Mouse (Mus musculus): ENCODE results near the gene Gm4177.
"Not testable (repeated sequence)": the region's sequence is repeated elsewhere in the genome, so short reads cannot be mapped to it uniquely, and the experiment has no call there.

Gm4177 gene

DNA sequence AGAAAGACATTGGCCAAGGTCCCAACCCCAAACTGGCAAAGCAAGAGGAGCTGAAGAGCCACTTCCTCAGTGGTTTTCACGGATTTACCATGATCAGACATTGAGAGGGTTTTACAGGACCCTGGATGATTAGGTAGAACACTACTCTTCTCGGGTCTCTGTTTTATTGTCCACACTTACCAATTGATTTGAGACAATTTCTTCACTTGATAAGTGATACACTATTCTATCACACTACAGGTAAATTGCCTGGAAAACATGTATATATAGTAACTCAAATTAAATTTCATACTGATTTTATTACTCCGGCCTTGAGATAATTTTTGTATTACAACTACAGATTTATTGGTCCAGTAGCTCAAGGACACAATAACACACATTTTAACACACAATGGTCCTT is at the start of gene Gm4177:
TSS of gene Gm4177 (minus strand) at position 101 of the 400 bp plus-strand sequence.
- DNase-seq (ENCODE audit: low spot score in 2 of 2): not testable (repeated sequence)

DNA sequence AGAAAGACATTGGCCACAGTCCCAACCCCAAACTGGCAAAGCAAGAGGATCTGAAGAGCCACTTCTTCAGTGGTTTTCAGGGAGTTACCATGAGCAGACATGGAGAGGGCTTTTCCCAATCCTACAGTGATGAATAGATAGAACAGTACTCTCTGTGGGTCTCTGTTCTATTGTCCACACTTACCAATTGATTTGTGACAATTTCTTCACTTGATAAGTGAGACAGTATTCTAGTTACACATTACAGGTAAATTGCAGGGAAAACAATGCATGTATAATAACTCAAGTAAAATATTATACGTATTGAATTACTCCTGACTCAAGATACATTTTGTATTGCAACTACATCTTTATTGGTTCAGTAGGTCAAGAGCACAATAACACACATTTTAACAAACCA is 47.6 kb upstream of the Gm4177 start, which contains the start of gene Gm5725:
TSS of gene Gm5725 (minus strand) at position 101 of the 400 bp plus-strand sequence.
- DNase-seq (ENCODE audit: low spot score in 2 of 2): not testable (repeated sequence)

DNA sequence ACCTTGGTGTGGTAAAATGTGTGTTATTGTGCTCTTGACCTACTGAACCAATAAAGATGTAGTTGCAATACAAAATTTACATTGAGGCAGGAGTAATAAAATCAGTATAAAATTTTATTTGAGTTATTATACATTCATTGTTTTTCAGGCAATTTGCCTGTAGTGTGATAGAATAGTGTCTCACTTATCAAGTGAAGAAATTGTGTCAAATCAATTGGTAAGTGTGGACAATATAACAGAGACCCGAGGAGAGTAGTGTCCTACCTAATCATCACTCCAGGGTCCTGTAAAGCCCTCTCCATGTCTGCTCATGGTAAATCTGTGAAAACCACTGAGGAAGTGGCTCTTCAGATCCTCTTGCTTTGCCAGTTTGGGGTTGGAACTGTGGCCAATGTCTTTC is 35.5 kb upstream of the Gm4177 start, which contains the start of gene Vmn1r135:
TSS of gene Vmn1r135 (plus strand) at position 301 of the 400 bp plus-strand sequence.
- DNase-seq (ENCODE audit: low spot score in 2 of 2): not testable (repeated sequence)

DNA sequence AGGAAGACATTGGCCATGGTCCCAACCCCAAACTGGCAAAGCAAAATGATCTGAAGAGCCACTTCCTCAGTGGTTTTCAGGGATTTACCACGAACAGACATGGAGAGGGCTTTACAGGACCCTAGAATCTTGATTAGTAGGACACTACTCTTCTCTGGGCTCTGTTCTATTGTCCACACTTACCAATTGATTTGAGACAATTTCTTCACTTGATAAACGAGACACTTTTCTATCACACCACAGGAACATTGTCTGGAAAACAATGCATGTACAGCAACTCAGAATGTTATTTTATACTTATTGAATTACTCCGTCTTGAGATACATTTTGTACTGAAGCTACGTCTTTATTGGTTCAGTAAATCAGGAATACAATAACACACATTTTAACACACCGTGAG is 35.2 kb downstream of the Gm4177 start, which contains the start of gene Gm4175:
TSS of gene Gm4175 (minus strand) at position 101 of the 400 bp plus-strand sequence.
- DNase-seq (ENCODE audit: low spot score in 2 of 2): not testable (repeated sequence)
